Mouse (Mus musculus) megakaryocyte, embryonic 14.5 days (primary cell): ENCODE measurements at regions not wholly inside any gene's neighbourhood (a gene's known extent, or its start where the extent isn't known, plus 50 kb on each side); places are given as distances from the start of the nearest gene placed in this dataset.

ENCODE experiments used
- FLI1 ChIP-seq: IDR thresholded peaks from 2 replicates; pipeline ENCODE4 v1.6.1; 2012; ENCODE audit warnings: low read length, inconsistent platforms, mixed read lengths
- GATA1 ChIP-seq: IDR thresholded peaks from 3 replicates; pipeline ENCODE4 v1.6.1; 2012; ENCODE audit warnings: mixed read lengths, low read length, inconsistent platforms, borderline replicate concordance

- TF ChIP-seq GATA1, result no peak
- TF ChIP-seq FLI1, result no peak
These were observed 52.8 kb upstream of the Abca1 start for GRCm38 (mm10) chr4:53212541-53212940.
